Mouse (Mus musculus): Measurements from ENCODE around the gene Mtmr12. TPM values are rescaled to one million over a fixed set of nuclear protein-coding genes. Genes with fewer than 3 reads are reported as not detected.
A peak's percentile ranks its signal among the peaks of the same experiment; 100 is the strongest.

The Mtmr12 gene
- polyA plus RNA-seq, 1 experiment from 2014 or later: 8.0 TPM

- WGBS: under 1% methylated on average over 73 of the region's 74 CpGs
- H3K9me3 ChIP-seq: no peaks in the 10 kb centered on the region
- 0 out of 2 replicates have a peak, but pooled peaks cover 5% of the 10 kb centered on the region for H3K36me3 ChIP-seq
- peak within 1 kb of the TSS; percentile 98 for H3K9ac ChIP-seq
- peak within 1 kb of the TSS; percentile 79 for H3K4me2 ChIP-seq
- peak; percentile 98 for ATAC-seq (ENCODE audit: low read depth)
- H3K27me3 ChIP-seq: peaks cover 10% of the 10 kb centered on the region
- peak within 1 kb of the TSS; percentile 100 for H3K4me3 ChIP-seq
- H3K27ac ChIP-seq (replicated peaks): peak within 1 kb of the TSS; percentile 94
- peaks cover 37% of the 10 kb centered on the region for H3K4me1 ChIP-seq (replicated peaks)
These were observed 116.4 kb downstream of the Mtmr12 start, which contains the start of gene Golph3 for GRCm38 (mm10) chr15:12321091-12321787. Gene Golph3 (plus strand): TSS chr15:12321450.

GRCm38 (mm10) chr15:12321788-12322621, 117.2 kb downstream of the Mtmr12 start, which contains the start of gene 1810049J17Rik:
Gene 1810049J17Rik (minus strand): TSS chr15:12321899.
- Histone ChIP-seq H3K27ac (replicated peaks) (peak within 1 kb of the TSS; percentile 94), H3K4me1 (replicated peaks) (peaks cover 39% of the 10 kb centered on the region), H3K4me3 (peak within 1 kb of the TSS; percentile 100), H3K4me2 (peak within 1 kb of the TSS; percentile 79), H3K36me3 (0 out of 2 replicates have a peak, but pooled peaks cover 5% of the 10 kb centered on the region), H3K27me3 (peaks cover 10% of the 10 kb centered on the region), H3K9ac (peak within 1 kb of the TSS; percentile 98), H3K9me3 (no peaks in the 10 kb centered on the region)
- under 1% methylated on average over 68 of the region's 70 CpGs for WGBS
- peak; percentile 36 for ATAC-seq (ENCODE audit: low read depth)

- Histone ChIP-seq H3K36me3 (0 out of 2 replicates have a peak, but pooled peaks cover 5% of the 10 kb centered on the region), H3K27ac (replicated peaks) (no peak overlapping the region), H3K4me3 (peak overlapping the region; percentile 100), H3K9ac (peak overlapping the region; percentile 98), H3K9me3 (no peaks in the 10 kb centered on the region), H3K4me1 (replicated peaks) (peaks cover 40% of the 10 kb centered on the region), H3K4me2 (peak overlapping the region; percentile 79), H3K27me3 (peaks cover 10% of the 10 kb centered on the region)
- WGBS: 14% methylated on average over 9 of the region's 9 CpGs
- no peak for ATAC-seq (ENCODE audit: low read depth)
These were observed 118.0 kb downstream of the Mtmr12 start for GRCm38 (mm10) chr15:12322676-12323402.

MicroRNAs encoded within 50 kb of the gene (microRNA counts, 519-probe panel; counts per million panel counts)
- microRNA mmu-miR-1898: not detected

Small RNAs within 50 kb of the gene (microRNA-seq; reads per million reads assigned to microRNA genes)
- not detected for gene Mir1898

Other genes with a start within 250 kb of the Mtmr12 start
- 666 and 672 TPM in 2 replicates for gene Sub1, start 208.0 kb upstream of the Mtmr12 start, polyA plus RNA-seq (2015; fragmentation: Nextera tagmentation; extraction: Ambion mirVana)
- gene Zfr, start 87.2 kb upstream of the Mtmr12 start, polyA plus RNA-seq (2015; fragmentation: Nextera tagmentation; extraction: Ambion mirVana): 129 and 138 TPM in 2 replicates
- gene Golph3, start 116.4 kb downstream of the Mtmr12 start, polyA plus RNA-seq (2015; fragmentation: Nextera tagmentation; extraction: Ambion mirVana): 82.9 and 91.5 TPM in 2 replicates
- 1.3 TPM in 1 of 2 replicates, not detected in the other for gene 1810049J17Rik, start 116.9 kb downstream of the Mtmr12 start, polyA plus RNA-seq (2015; fragmentation: Nextera tagmentation; extraction: Ambion mirVana)